Mouse (Mus musculus): ENCODE measurements around the gene Fam83f.

The Fam83f gene

DNA sequence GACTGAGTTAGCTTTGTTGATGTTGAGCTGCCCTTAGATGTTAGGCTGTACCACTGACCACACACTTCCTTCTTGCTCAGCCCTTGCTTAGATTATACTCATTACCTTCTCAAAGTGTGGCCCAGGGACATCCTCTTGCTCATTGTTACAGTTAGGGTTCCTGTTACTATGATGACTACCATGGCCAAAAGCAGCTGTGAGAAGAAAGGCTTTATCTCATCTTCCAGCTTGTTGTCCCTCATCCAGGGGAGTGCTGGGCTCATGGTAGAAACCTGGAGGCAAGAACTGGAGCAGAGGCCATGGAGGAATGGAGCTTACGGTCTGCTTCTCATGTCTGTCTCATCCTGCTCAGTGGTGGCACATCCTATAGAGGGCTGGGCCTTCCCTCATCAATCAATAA is 68.3 kb downstream of the Fam83f start:
- DNase-seq (ENCODE audit: low read depth, low spot score) = no peak

DNA sequence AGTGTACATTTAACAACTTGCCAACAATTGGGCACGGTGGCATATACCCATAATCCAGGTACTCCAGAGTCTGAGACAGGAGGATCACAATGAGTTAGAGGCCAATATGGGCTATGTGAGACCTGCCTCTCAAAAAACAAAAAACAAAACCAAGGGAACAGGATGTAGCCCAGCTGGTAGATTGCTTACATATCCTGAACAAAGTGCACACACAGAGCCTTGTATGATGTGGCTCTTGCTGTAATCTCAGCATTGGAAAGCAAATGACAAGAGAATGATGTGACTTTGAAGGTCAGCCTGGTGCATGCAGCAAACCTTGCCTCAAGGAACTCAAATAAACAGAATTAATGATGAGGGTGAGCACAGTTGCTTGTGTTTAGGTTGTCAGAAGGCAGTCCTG is 70.2 kb downstream of the Fam83f start:
- DNase-seq (ENCODE audit: low read depth, low spot score) = no peak

DNA sequence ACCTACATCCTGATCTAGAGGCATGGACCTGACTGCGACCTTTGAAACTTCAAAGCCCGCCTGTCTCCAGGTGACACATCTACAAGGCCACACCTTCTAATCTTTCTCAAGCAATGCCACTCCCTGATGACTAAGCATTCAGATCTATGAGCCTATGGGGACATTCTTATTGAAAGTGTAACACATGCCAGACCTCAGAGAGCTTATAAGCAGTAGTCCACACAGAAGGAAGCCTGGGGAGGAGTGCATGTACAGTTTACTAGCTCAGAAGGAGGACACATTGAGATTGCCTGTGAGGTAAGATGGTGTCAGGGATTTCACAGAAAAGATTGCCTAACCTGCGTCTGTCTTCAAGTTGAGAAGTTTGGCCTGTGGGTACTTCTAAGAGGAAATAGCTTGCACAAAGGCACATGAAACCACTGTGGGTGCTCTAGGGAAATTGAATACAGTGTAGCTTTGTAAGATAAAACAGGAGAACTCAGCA is 71.4 kb downstream of the Fam83f start:
- peak; percentile 75 for DNase-seq (ENCODE audit: low read depth, low spot score)

- DNase-seq (ENCODE audit: low read depth, low spot score) = no peak
Measured at GRCm38 (mm10) chr15:80743606-80744005, 72.0 kb downstream of the Fam83f start.

- no peak for DNase-seq (ENCODE audit: low read depth, low spot score)
Measured at GRCm38 (mm10) chr15:80744667-80745422, 73.2 kb downstream of the Fam83f start.

- DNase-seq (ENCODE audit: low read depth, low spot score) = no peak
Measured at GRCm38 (mm10) chr15:80748979-80749378, 77.3 kb downstream of the Fam83f start.

Measured in R1 (cell line).